Mouse (Mus musculus) megakaryocyte, embryonic 14.5 days (primary cell): ENCODE measurements around the gene Rpf1. TPM values are rescaled to one million over a fixed set of nuclear protein-coding genes. Genes with fewer than 3 reads are reported as not detected.

Experiments
- H3K27me3 ChIP-seq: replicated peaks from 2 replicates; pipeline ENCODE3; 2012; ENCODE audit warnings: inconsistent platforms
- H3K36me3 ChIP-seq: replicated peaks from 2 replicates; pipeline ENCODE3; 2012; ENCODE audit warnings: low read length, inconsistent platforms, mixed read lengths
- H3K4me1 ChIP-seq: 2 replicates; pipeline ENCODE4 v1.6.1; 2012; ENCODE audit warnings: inconsistent platforms
- H3K4me3 ChIP-seq: replicated peaks from 2 replicates; pipeline ENCODE3; 2012; ENCODE audit warnings: moderate library complexity, mild to moderate bottlenecking, inconsistent platforms
- H3K9me3 ChIP-seq: 2 replicates; pipeline ENCODE4 v1.6.1; 2012; ENCODE audit warnings: inconsistent platforms
- FLI1 ChIP-seq: IDR thresholded peaks from 2 replicates; pipeline ENCODE4 v1.6.1; 2012; ENCODE audit warnings: low read length, inconsistent platforms, mixed read lengths
- GATA1 ChIP-seq: IDR thresholded peaks from 3 replicates; pipeline ENCODE4 v1.6.1; 2012; ENCODE audit warnings: mixed read lengths, low read length, inconsistent platforms, borderline replicate concordance
- polyA plus RNA-seq: library from polyadenylated mRNA; stranded (reverse); fragments of >175 nt; gene quantifications from 2 replicates; pipeline ENCODE4 v1.2.3, GENCODE M21; 2012; ENCODE audit warnings: low replicate concordance; ENCODE audit not compliant: insufficient read depth

The Rpf1 gene
- 6.6 and 9.7 TPM in 2 replicates for polyA plus RNA-seq

- Histone ChIP-seq H3K27me3 (peaks cover 2% of the 10 kb centered on the region), H3K4me1 (peaks cover 11% of the 10 kb centered on the region; the same call in 1 of the 2 replicates), H3K36me3 (peaks cover 30% of the 10 kb centered on the region), H3K4me3 (peak within 1 kb of the TSS; percentile 98), H3K9me3 (no peaks in the 10 kb centered on the region)
- TF ChIP-seq GATA1 (no peak), FLI1 (0 out of 2 replicates have a peak, but pooled peaks have one; percentile 45)
These were observed at the start of gene Rpf1 for GRCm38 (mm10) chr3:146520798-146521651. Rpf1 (minus strand) TSS chr3:146521429.

- Histone ChIP-seq H3K4me1 (peaks cover 17% of the 10 kb centered on the region), H3K9me3 (no peaks in the 10 kb centered on the region), H3K4me3 (no peak overlapping the region), H3K27me3 (peaks cover 2% of the 10 kb centered on the region), H3K36me3 (no peaks in the 10 kb centered on the region)
- no peak for TF ChIP-seq GATA1
- no peak for TF ChIP-seq FLI1
These were observed 49.7 kb upstream of the Rpf1 start for GRCm38 (mm10) chr3:146570939-146571338.

GRCm38 (mm10) chr3:146570148-146570782 lies 49.0 kb upstream of the Rpf1 start, which contains the start of gene Uox:
Uox (plus strand) TSS chr3:146570426.
- TF ChIP-seq GATA1: no peak

GRCm38 (mm10) chr3:146569594-146569993 lies 48.4 kb upstream of the Rpf1 start:
- peaks cover 17% of the 10 kb centered on the region for H3K4me1 ChIP-seq
- no peaks in the 10 kb centered on the region for H3K9me3 ChIP-seq
- peaks cover 2% of the 10 kb centered on the region for H3K27me3 ChIP-seq
- no peaks in the 10 kb centered on the region for H3K36me3 ChIP-seq
- TF ChIP-seq FLI1 (no peak), GATA1 (no peak)
- no peak overlapping the region for H3K4me3 ChIP-seq

More at GRCm38 (mm10) chr3:146570148-146570782, 49.0 kb upstream of the Rpf1 start, which contains the start of gene Uox:
- H3K27me3 ChIP-seq: peaks cover 2% of the 10 kb centered on the region
- no peak within 1 kb of the TSS for H3K4me3 ChIP-seq
- H3K36me3 ChIP-seq: no peaks in the 10 kb centered on the region
- H3K9me3 ChIP-seq: no peaks in the 10 kb centered on the region
- peaks cover 17% of the 10 kb centered on the region for H3K4me1 ChIP-seq

- peaks cover 2% of the 10 kb centered on the region for H3K27me3 ChIP-seq
- H3K4me3 ChIP-seq: no peak overlapping the region
- TF ChIP-seq GATA1 (no peak), FLI1 (no peak)
- peaks cover 17% of the 10 kb centered on the region for H3K4me1 ChIP-seq
- H3K36me3 ChIP-seq: no peaks in the 10 kb centered on the region
- H3K9me3 ChIP-seq: no peaks in the 10 kb centered on the region
These were observed 46.8 kb upstream of the Rpf1 start for GRCm38 (mm10) chr3:146567884-146568530.

- no peaks in the 10 kb centered on the region for H3K9me3 ChIP-seq
- peaks cover 17% of the 10 kb centered on the region for H3K4me1 ChIP-seq
- no peak overlapping the region for H3K4me3 ChIP-seq
- TF ChIP-seq FLI1 (no peak), GATA1 (no peak)
- H3K27me3 ChIP-seq: peaks cover 2% of the 10 kb centered on the region
- H3K36me3 ChIP-seq: no peaks in the 10 kb centered on the region
These were observed 46.1 kb upstream of the Rpf1 start for GRCm38 (mm10) chr3:146567366-146567765.

GRCm38 (mm10) chr3:146565065-146565411 lies 43.8 kb upstream of the Rpf1 start:
- Histone ChIP-seq H3K36me3 (no peaks in the 10 kb centered on the region), H3K27me3 (no peaks in the 10 kb centered on the region), H3K9me3 (no peaks in the 10 kb centered on the region), H3K4me1 (peaks cover 13% of the 10 kb centered on the region), H3K4me3 (no peak overlapping the region)
- TF ChIP-seq GATA1: no peak
- TF ChIP-seq FLI1: no peak

- H3K4me1 ChIP-seq: peaks cover 13% of the 10 kb centered on the region
- H3K36me3 ChIP-seq: no peaks in the 10 kb centered on the region
- peak overlapping the region; percentile 46 for H3K4me3 ChIP-seq
- H3K9me3 ChIP-seq: no peaks in the 10 kb centered on the region
- no peaks in the 10 kb centered on the region for H3K27me3 ChIP-seq
- TF ChIP-seq FLI1 (no peak), GATA1 (no peak)
These were observed 43.2 kb upstream of the Rpf1 start for GRCm38 (mm10) chr3:146564268-146565064.

- no peaks in the 10 kb centered on the region for H3K9me3 ChIP-seq
- H3K4me1 ChIP-seq: peaks cover 5% of the 10 kb centered on the region
- TF ChIP-seq FLI1 (no peak), GATA1 (no peak)
- H3K27me3 ChIP-seq: no peaks in the 10 kb centered on the region
- H3K36me3 ChIP-seq: no peaks in the 10 kb centered on the region
- no peak overlapping the region for H3K4me3 ChIP-seq
These were observed 41.7 kb upstream of the Rpf1 start for GRCm38 (mm10) chr3:146562936-146563335.
